Mouse (Mus musculus): Measurements from ENCODE around the gene Slc35g3. TPM values are rescaled to one million over a fixed set of nuclear protein-coding genes. Genes with fewer than 3 reads are reported as not detected.
"Not testable (repeated sequence)": the region's sequence is repeated elsewhere in the genome, so short reads cannot be mapped to it uniquely, and the experiment has no call there.

Slc35g3 gene
- total RNA-seq, 1 experiment from 2014 or later: not detected

- ATAC-seq (replicated peaks in 1 of 2; ENCODE audit: insufficient read depth in 1 of 2, low FRiP score in 2 of 2, low TSS enrichment in 1 of 2, low read depth in 1 of 2, poor library complexity in 2 of 2, severe bottlenecking in 2 of 2): no peak
Measured at GRCm38 (mm10) chr11:69760901-69761200, 917 bp downstream of the Slc35g3 start.

- no peak for ATAC-seq (replicated peaks in 1 of 2; ENCODE audit: insufficient read depth in 1 of 2, low FRiP score in 2 of 2, low TSS enrichment in 1 of 2, low read depth in 1 of 2, poor library complexity in 2 of 2, severe bottlenecking in 2 of 2)
Measured at GRCm38 (mm10) chr11:69760160-69760900, 1.4 kb downstream of the Slc35g3 start.

- ATAC-seq (replicated peaks in 1 of 2; ENCODE audit: insufficient read depth in 1 of 2, low FRiP score in 2 of 2, low TSS enrichment in 1 of 2, low read depth in 1 of 2, poor library complexity in 2 of 2, severe bottlenecking in 2 of 2): peak; percentile 70 to 73
Measured at GRCm38 (mm10) chr11:69758971-69759721, 2.6 kb downstream of the Slc35g3 start.

GRCm38 (mm10) chr11:69758478-69758970 is 3.2 kb downstream of the Slc35g3 start, which contains the start of gene Polr2a:
Gene Polr2a (minus strand): TSS chr11:69758637.
- peak; percentile 71 to 80 for ATAC-seq (replicated peaks in 1 of 2; ENCODE audit: insufficient read depth in 1 of 2, low FRiP score in 2 of 2, low TSS enrichment in 1 of 2, low read depth in 1 of 2, poor library complexity in 2 of 2, severe bottlenecking in 2 of 2)

GRCm38 (mm10) chr11:69758090-69758456 is 3.7 kb downstream of the Slc35g3 start:
- ATAC-seq (replicated peaks in 1 of 2; ENCODE audit: insufficient read depth in 1 of 2, low FRiP score in 2 of 2, low TSS enrichment in 1 of 2, low read depth in 1 of 2, poor library complexity in 2 of 2, severe bottlenecking in 2 of 2): peak; percentile 40 to 56

- ATAC-seq (replicated peaks in 1 of 2; ENCODE audit: insufficient read depth in 1 of 2, low FRiP score in 2 of 2, low TSS enrichment in 1 of 2, low read depth in 1 of 2, poor library complexity in 2 of 2, severe bottlenecking in 2 of 2): no peak
Measured at GRCm38 (mm10) chr11:69757303-69758089, 4.3 kb downstream of the Slc35g3 start.

GRCm38 (mm10) chr11:69754701-69755100 is 7.1 kb downstream of the Slc35g3 start:
- no peak for ATAC-seq (replicated peaks in 1 of 2; ENCODE audit: insufficient read depth in 1 of 2, low FRiP score in 2 of 2, low TSS enrichment in 1 of 2, low read depth in 1 of 2, poor library complexity in 2 of 2, severe bottlenecking in 2 of 2)

GRCm38 (mm10) chr11:69754233-69754632 is 7.5 kb downstream of the Slc35g3 start:
- no peak for ATAC-seq (replicated peaks in 1 of 2; ENCODE audit: insufficient read depth in 1 of 2, low FRiP score in 2 of 2, low TSS enrichment in 1 of 2, low read depth in 1 of 2, poor library complexity in 2 of 2, severe bottlenecking in 2 of 2)

- no peak for ATAC-seq (replicated peaks in 1 of 2; ENCODE audit: insufficient read depth in 1 of 2, low FRiP score in 2 of 2, low TSS enrichment in 1 of 2, low read depth in 1 of 2, poor library complexity in 2 of 2, severe bottlenecking in 2 of 2)
Measured at GRCm38 (mm10) chr11:69752686-69753085, 9.1 kb downstream of the Slc35g3 start.

- ATAC-seq (replicated peaks in 1 of 2; ENCODE audit: insufficient read depth in 1 of 2, low FRiP score in 2 of 2, low TSS enrichment in 1 of 2, low read depth in 1 of 2, poor library complexity in 2 of 2, severe bottlenecking in 2 of 2): no peak
Measured at GRCm38 (mm10) chr11:69751635-69752034, 10.1 kb downstream of the Slc35g3 start.

GRCm38 (mm10) chr11:69731408-69731807 is 30.4 kb downstream of the Slc35g3 start:
- not testable (repeated sequence) for ATAC-seq (replicated peaks in 1 of 2; ENCODE audit: insufficient read depth in 1 of 2, low FRiP score in 2 of 2, low TSS enrichment in 1 of 2, low read depth in 1 of 2, poor library complexity in 2 of 2, severe bottlenecking in 2 of 2)

GRCm38 (mm10) chr11:69729063-69729462 is 32.7 kb downstream of the Slc35g3 start:
- ATAC-seq (replicated peaks in 1 of 2; ENCODE audit: insufficient read depth in 1 of 2, low FRiP score in 2 of 2, low TSS enrichment in 1 of 2, low read depth in 1 of 2, poor library complexity in 2 of 2, severe bottlenecking in 2 of 2): no peak; a peak in 1 of 4 replicates

- no peak for ATAC-seq (replicated peaks in 1 of 2; ENCODE audit: insufficient read depth in 1 of 2, low FRiP score in 2 of 2, low TSS enrichment in 1 of 2, low read depth in 1 of 2, poor library complexity in 2 of 2, severe bottlenecking in 2 of 2)
Measured at GRCm38 (mm10) chr11:69725951-69726350, 35.8 kb downstream of the Slc35g3 start.

GRCm38 (mm10) chr11:69723074-69723473 is 38.7 kb downstream of the Slc35g3 start:
- ATAC-seq (replicated peaks in 1 of 2; ENCODE audit: insufficient read depth in 1 of 2, low FRiP score in 2 of 2, low TSS enrichment in 1 of 2, low read depth in 1 of 2, poor library complexity in 2 of 2, severe bottlenecking in 2 of 2): no peak

- ATAC-seq (replicated peaks in 1 of 2; ENCODE audit: insufficient read depth in 1 of 2, low FRiP score in 2 of 2, low TSS enrichment in 1 of 2, low read depth in 1 of 2, poor library complexity in 2 of 2, severe bottlenecking in 2 of 2): no peak
Measured at GRCm38 (mm10) chr11:69720852-69721251, 40.9 kb downstream of the Slc35g3 start.

GRCm38 (mm10) chr11:69719423-69719822 is 42.3 kb downstream of the Slc35g3 start:
- no peak for ATAC-seq (replicated peaks in 1 of 2; ENCODE audit: insufficient read depth in 1 of 2, low FRiP score in 2 of 2, low TSS enrichment in 1 of 2, low read depth in 1 of 2, poor library complexity in 2 of 2, severe bottlenecking in 2 of 2)

GRCm38 (mm10) chr11:69718661-69719060 is 43.1 kb downstream of the Slc35g3 start:
- ATAC-seq (replicated peaks in 1 of 2; ENCODE audit: insufficient read depth in 1 of 2, low FRiP score in 2 of 2, low TSS enrichment in 1 of 2, low read depth in 1 of 2, poor library complexity in 2 of 2, severe bottlenecking in 2 of 2): no peak

- ATAC-seq (replicated peaks in 1 of 2; ENCODE audit: insufficient read depth in 1 of 2, low FRiP score in 2 of 2, low TSS enrichment in 1 of 2, low read depth in 1 of 2, poor library complexity in 2 of 2, severe bottlenecking in 2 of 2): no peak
Measured at GRCm38 (mm10) chr11:69716953-69717352, 44.8 kb downstream of the Slc35g3 start.

Measured in hematopoietic stem cell, adult 5-6 weeks (primary cell).